Mouse (Mus musculus): ENCODE measurements at regions not wholly inside any gene's neighbourhood (a gene's known extent, or its start where the extent isn't known, plus 50 kb on each side); places are given as distances from the start of the nearest gene placed in this dataset.
A peak's percentile ranks its signal among the peaks of the same experiment; 100 is the strongest.

- H3K4me1 ChIP-seq: peaks cover 13% of the 10 kb centered on the region; the same call in 1 of the 2 replicates
- no peaks in the 10 kb centered on the region for H3K27me3 ChIP-seq (ENCODE audit: insufficient read depth, poor library complexity, severe bottlenecking)
- no peak overlapping the region for H3K4me3 ChIP-seq
- WGBS: 13% methylated on average over 8 of the region's 8 CpGs
- no peak overlapping the region for H3K27ac ChIP-seq
- H3K36me3 ChIP-seq: no peaks in the 10 kb centered on the region
- no peaks in the 10 kb centered on the region for H3K9me3 ChIP-seq
- DNase-seq (ENCODE audit: low spot score): no peak
These were observed 372.5 kb downstream of the Wdr11 start for GRCm38 (mm10) chr7:129964192-129964591.

- Histone ChIP-seq H3K4me1 (peaks cover 13% of the 10 kb centered on the region; the same call in 1 of the 2 replicates), H3K27ac (0 out of 2 replicates have a peak overlapping the region, but pooled peaks have one; percentile 10), H3K9me3 (no peaks in the 10 kb centered on the region), H3K27me3 (ENCODE audit: insufficient read depth, poor library complexity, severe bottlenecking) (no peaks in the 10 kb centered on the region), H3K4me3 (no peak overlapping the region), H3K36me3 (no peaks in the 10 kb centered on the region)
- no peak for DNase-seq (ENCODE audit: low spot score)
- 82% methylated on average over 9 of the region's 9 CpGs for WGBS
These were observed 373.8 kb downstream of the Wdr11 start for GRCm38 (mm10) chr7:129965281-129966051.

DNA sequence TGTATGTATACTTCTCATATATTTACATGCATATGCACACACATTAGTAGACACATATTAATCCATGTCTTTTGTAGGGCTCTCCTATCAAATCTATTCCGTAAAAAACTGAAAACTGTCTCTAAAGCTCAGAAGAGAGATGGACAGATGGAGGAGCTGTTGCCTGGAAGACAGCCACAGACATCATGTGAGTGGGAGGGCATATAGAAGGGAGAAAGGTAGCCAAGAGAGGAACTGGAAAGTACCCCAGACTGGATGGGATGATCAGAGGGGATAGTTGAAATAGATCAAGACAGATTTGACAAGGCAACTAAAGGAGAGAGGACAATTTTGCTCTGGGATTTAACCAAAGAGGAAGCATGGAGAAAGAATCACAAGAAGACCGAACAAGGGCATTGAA is 375.1 kb downstream of the Wdr11 start:
- Histone ChIP-seq H3K27me3 (ENCODE audit: insufficient read depth, poor library complexity, severe bottlenecking) (no peaks in the 10 kb centered on the region), H3K4me1 (peaks cover 13% of the 10 kb centered on the region; the same call in 1 of the 2 replicates), H3K4me3 (no peak overlapping the region), H3K27ac (no peak overlapping the region), H3K36me3 (no peaks in the 10 kb centered on the region), H3K9me3 (no peaks in the 10 kb centered on the region)
- DNase-seq (ENCODE audit: low spot score): no peak
- WGBS: 87% methylated on average over 2 of the region's 2 CpGs

DNA sequence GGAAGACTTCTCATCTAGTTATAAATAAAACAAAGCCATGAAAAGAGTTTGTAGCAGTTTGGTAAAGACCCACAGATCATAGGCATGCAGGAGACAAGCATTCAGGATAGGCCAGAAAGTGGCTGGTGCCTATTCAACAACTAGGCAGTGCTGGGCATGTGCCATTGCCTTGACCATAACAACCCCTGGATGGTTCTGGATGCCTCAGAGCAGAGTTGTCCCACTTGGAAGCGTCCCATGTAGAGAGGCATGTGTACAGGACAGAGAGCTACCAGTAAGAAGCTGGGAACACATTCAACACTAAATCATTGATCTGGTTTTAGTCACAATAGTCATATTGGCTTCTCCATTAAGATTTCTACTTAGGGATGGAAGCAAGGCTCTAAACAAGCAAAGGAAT is 378.5 kb downstream of the Wdr11 start:
- no peaks in the 10 kb centered on the region for H3K9me3 ChIP-seq
- no peak for DNase-seq (ENCODE audit: low spot score)
- no peak overlapping the region for H3K4me3 ChIP-seq
- H3K36me3 ChIP-seq: no peaks in the 10 kb centered on the region
- no peaks in the 10 kb centered on the region for H3K4me1 ChIP-seq
- H3K27me3 ChIP-seq (ENCODE audit: insufficient read depth, poor library complexity, severe bottlenecking): 0 out of 2 replicates have a peak, but pooled peaks cover 5% of the 10 kb centered on the region
- WGBS: 90% methylated on average over 1 of the region's 1 CpGs
- no peak overlapping the region for H3K27ac ChIP-seq

GRCm38 (mm10) chr7:129974206-129974605 is 382.5 kb downstream of the Wdr11 start:
- Histone ChIP-seq H3K27me3 (ENCODE audit: insufficient read depth, poor library complexity, severe bottlenecking) (0 out of 2 replicates have a peak, but pooled peaks cover 5% of the 10 kb centered on the region), H3K4me3 (no peak overlapping the region), H3K27ac (no peak overlapping the region), H3K36me3 (no peaks in the 10 kb centered on the region), H3K4me1 (peaks cover 4% of the 10 kb centered on the region; the same call in 1 of the 2 replicates), H3K9me3 (no peaks in the 10 kb centered on the region)
- WGBS: 82% methylated on average over 9 of the region's 9 CpGs
- DNase-seq (ENCODE audit: low spot score): no peak

DNA sequence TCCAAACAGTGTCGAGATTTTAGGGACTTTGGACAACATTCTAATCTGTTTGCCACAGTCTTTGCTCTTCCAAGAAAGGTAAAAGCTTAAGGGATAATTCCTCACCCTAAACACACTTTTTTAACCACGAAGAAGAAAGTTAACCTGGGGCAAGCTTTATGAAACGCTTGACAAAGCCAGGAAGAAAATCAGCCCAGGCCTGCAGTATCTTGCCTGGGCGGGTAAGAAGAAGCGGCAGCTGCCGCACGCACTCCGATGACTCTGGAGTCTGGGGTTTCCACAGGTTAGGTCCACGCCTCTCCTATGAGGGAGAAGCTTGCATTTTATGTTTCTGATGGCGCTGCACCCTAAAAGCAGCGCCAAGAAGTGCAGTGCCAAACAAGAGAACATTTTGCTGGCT is 383.2 kb downstream of the Wdr11 start:
- 0 out of 2 replicates have a peak, but pooled peaks cover 5% of the 10 kb centered on the region for H3K27me3 ChIP-seq (ENCODE audit: insufficient read depth, poor library complexity, severe bottlenecking)
- DNase-seq (ENCODE audit: low spot score): no peak
- H3K4me1 ChIP-seq: peaks cover 4% of the 10 kb centered on the region; the same call in 1 of the 2 replicates
- no peak overlapping the region for H3K4me3 ChIP-seq
- no peaks in the 10 kb centered on the region for H3K9me3 ChIP-seq
- H3K36me3 ChIP-seq: no peaks in the 10 kb centered on the region
- no peak overlapping the region for H3K27ac ChIP-seq
- WGBS: 78% methylated on average over 11 of the region's 11 CpGs

DNA sequence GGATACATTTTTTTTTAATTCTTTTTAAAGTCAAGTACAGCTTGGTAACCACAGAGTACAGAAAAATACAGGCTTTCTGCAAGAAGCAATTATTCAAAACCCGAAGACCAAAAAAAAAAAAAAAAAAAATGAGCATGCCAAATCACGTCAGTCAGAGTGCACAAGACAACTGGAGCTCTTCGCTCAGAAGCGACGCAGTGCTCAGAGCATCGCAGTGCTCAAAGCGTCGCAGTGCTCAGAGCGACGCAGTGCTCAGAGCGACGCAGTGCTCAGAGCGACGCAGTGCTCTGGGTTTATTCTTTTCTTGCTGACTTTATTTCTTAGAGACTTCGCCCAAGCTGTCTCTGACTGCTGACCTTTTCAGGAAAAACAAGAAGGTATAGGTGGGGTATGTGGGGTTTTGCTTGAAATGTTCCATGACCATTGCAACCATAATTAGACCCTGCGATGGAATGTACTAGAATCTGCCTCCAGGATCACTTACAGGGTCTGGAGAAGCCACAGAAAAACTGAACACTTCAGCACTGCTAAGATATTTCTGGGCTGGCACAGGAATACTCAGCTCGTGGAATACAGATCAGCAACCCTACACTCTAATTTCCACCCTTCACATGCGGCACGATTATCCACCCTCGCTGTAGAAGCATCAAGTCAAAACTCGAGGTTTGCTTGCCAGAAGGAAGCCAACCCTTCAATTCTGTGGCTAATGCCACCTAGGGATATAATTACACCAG is 384.3 kb downstream of the Wdr11 start:
- Histone ChIP-seq H3K4me1 (peaks cover 9% of the 10 kb centered on the region), H3K27me3 (ENCODE audit: insufficient read depth, poor library complexity, severe bottlenecking) (0 out of 2 replicates have a peak, but pooled peaks cover 5% of the 10 kb centered on the region), H3K27ac (no peak overlapping the region), H3K4me3 (no peak overlapping the region), H3K36me3 (no peaks in the 10 kb centered on the region), H3K9me3 (no peaks in the 10 kb centered on the region)
- DNase-seq (ENCODE audit: low spot score): no peak
- 91% methylated on average over 21 of the region's 21 CpGs for WGBS

GRCm38 (mm10) chr7:129978576-129978975 is 386.9 kb downstream of the Wdr11 start:
- 63% methylated on average over 5 of the region's 5 CpGs for WGBS
- peaks cover 24% of the 10 kb centered on the region for H3K4me1 ChIP-seq
- H3K4me3 ChIP-seq: no peak overlapping the region
- H3K36me3 ChIP-seq: no peaks in the 10 kb centered on the region
- no peaks in the 10 kb centered on the region for H3K9me3 ChIP-seq
- H3K27me3 ChIP-seq (ENCODE audit: insufficient read depth, poor library complexity, severe bottlenecking): no peaks in the 10 kb centered on the region
- no peak for DNase-seq (ENCODE audit: low spot score)
- no peak overlapping the region for H3K27ac ChIP-seq

GRCm38 (mm10) chr7:129979337-129979736 is 387.7 kb downstream of the Wdr11 start:
- 63% methylated on average over 6 of the region's 6 CpGs for WGBS
- Histone ChIP-seq H3K4me3 (no peak overlapping the region), H3K36me3 (no peaks in the 10 kb centered on the region), H3K27me3 (ENCODE audit: insufficient read depth, poor library complexity, severe bottlenecking) (no peaks in the 10 kb centered on the region), H3K4me1 (peaks cover 31% of the 10 kb centered on the region), H3K27ac (no peak overlapping the region), H3K9me3 (no peaks in the 10 kb centered on the region)
- no peak for DNase-seq (ENCODE audit: low spot score)

- H3K27ac ChIP-seq: no peak overlapping the region
- 71% methylated on average over 1 of the region's 1 CpGs for WGBS
- DNase-seq (ENCODE audit: low spot score): no peak
- peaks cover 38% of the 10 kb centered on the region for H3K4me1 ChIP-seq
- H3K36me3 ChIP-seq: no peaks in the 10 kb centered on the region
- no peak overlapping the region for H3K4me3 ChIP-seq
- H3K9me3 ChIP-seq: no peaks in the 10 kb centered on the region
- no peaks in the 10 kb centered on the region for H3K27me3 ChIP-seq (ENCODE audit: insufficient read depth, poor library complexity, severe bottlenecking)
These were observed 388.8 kb downstream of the Wdr11 start for GRCm38 (mm10) chr7:129980501-129980900.

- 63% methylated on average over 5 of the region's 5 CpGs for WGBS
- peaks cover 57% of the 10 kb centered on the region for H3K4me1 ChIP-seq
- H3K27ac ChIP-seq: no peak overlapping the region
- H3K4me3 ChIP-seq: no peak overlapping the region
- H3K36me3 ChIP-seq: no peaks in the 10 kb centered on the region
- no peaks in the 10 kb centered on the region for H3K9me3 ChIP-seq
- H3K27me3 ChIP-seq (ENCODE audit: insufficient read depth, poor library complexity, severe bottlenecking): no peaks in the 10 kb centered on the region
- no peak for DNase-seq (ENCODE audit: low spot score)
These were observed 390.7 kb downstream of the Wdr11 start for GRCm38 (mm10) chr7:129982411-129982810.

- Histone ChIP-seq H3K4me3 (no peak overlapping the region), H3K27me3 (ENCODE audit: insufficient read depth, poor library complexity, severe bottlenecking) (no peaks in the 10 kb centered on the region), H3K36me3 (no peaks in the 10 kb centered on the region), H3K4me1 (peaks cover 54% of the 10 kb centered on the region), H3K27ac (no peak overlapping the region), H3K9me3 (no peaks in the 10 kb centered on the region)
- WGBS: 81% methylated on average over 6 of the region's 6 CpGs
- DNase-seq (ENCODE audit: low spot score): no peak
These were observed 392.0 kb downstream of the Wdr11 start for GRCm38 (mm10) chr7:129983601-129984120.

DNA sequence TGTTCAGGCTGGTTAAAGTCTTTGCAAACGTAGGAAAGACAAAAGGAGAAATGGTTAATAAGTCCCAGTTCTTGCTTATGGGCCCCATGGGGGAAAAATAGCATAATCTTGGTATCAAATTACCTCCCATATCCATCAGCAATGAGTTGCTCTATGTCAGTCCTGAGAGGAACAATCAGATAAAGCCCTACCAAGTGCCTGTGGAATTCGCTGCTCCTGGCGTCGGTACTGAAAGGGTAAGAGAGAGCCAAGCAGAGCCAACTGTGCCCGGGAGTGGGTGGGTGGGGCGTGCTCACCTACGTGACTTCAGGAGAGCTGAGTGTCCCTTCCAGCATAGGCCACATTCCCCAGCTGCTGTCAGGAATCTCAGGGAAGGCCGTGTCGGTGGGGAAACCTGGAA is 392.7 kb downstream of the Wdr11 start:
- Histone ChIP-seq H3K4me3 (no peak overlapping the region), H3K27me3 (ENCODE audit: insufficient read depth, poor library complexity, severe bottlenecking) (no peaks in the 10 kb centered on the region), H3K9me3 (no peaks in the 10 kb centered on the region), H3K36me3 (no peaks in the 10 kb centered on the region), H3K4me1 (peaks cover 54% of the 10 kb centered on the region), H3K27ac (peak overlapping the region; percentile 12; the same call in 1 of the 2 replicates)
- WGBS: 50% methylated on average over 9 of the region's 9 CpGs
- no peak for DNase-seq (ENCODE audit: low spot score)

All from heart, embryonic 10.5 days (tissue).